Mouse (Mus musculus): ENCODE measurements around the gene Dnah12.

DNA sequence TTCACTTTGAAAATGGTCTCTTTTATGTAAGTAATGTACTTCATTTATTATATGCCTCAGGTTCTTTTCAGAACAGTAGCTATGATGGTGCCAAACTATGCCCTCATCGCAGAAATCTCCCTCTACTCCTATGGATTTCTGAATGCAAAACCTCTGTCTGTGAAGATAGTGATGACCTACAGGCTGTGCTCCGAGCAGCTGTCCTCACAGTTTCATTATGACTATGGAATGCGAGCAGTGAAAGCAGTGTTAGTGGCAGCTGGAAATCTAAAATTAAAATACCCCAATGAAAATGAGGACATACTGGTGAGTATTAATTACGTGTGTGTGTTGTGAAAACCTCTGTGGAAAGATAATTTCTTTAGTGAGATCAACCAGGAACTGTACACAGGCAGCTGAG, 80.5 kb downstream of the Dnah12 start:
- TF ChIP-seq CTCF (IDR thresholded peaks at IDR 0.05; ENCODE audit: low read depth, low read length) (no peak), POLR2A (IDR thresholded peaks at IDR 0.05; ENCODE audit: borderline replicate concordance, low read depth, low read length) (no peak)

Data from bone marrow macrophage, adult 2 months (primary cell).